Mouse (Mus musculus): Measurements from ENCODE around the gene Echdc2.
"Not testable (repeated sequence)": the region's sequence is repeated elsewhere in the genome, so short reads cannot be mapped to it uniquely, and the experiment has no call there.

Gene Echdc2

DNA sequence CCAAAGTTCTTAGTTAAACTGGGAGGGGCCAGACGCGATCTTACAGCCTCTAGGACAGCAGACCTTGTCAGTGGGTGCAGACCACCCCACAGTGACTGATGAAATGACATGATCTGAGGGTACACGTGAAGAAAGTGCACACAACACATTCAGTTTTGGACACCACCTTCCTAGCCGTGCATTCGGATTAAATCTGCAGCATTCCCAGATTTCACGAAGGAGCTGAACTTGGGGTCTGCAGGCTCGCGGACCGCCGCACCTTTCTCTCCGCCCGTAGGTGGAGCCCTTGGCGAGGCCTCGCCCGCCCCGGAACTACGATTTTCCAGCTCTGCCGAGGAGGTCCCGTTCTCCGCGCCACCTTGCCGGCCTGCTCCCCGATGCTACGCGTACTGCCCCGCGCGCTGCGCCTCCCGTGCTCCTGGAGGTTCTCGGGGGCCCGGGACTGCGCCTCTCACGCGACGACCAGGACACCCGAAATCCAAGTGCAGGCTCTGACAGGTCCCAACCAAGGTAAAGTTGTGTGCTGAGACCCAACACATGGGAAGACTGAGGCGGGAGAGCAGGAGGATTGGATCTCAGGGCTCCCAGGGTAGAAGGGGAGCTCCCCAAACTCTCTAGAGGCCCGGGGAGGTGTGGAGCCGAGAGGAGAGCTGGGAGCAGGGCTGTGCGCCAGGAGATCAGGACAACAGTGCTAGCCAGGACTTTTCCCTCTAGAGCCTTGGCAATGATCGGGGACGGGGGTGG is at the start of gene Echdc2:
Gene Echdc2, plus strand, starts transcription at position 286 of the 744 bp plus-strand sequence.
- DNase-seq (ENCODE audit: low read depth): no peak

- DNase-seq (ENCODE audit: low read depth): no peak
These were observed 48.8 kb upstream of the Echdc2 start for GRCm38 (mm10) chr4:108116466-108116865.

DNA sequence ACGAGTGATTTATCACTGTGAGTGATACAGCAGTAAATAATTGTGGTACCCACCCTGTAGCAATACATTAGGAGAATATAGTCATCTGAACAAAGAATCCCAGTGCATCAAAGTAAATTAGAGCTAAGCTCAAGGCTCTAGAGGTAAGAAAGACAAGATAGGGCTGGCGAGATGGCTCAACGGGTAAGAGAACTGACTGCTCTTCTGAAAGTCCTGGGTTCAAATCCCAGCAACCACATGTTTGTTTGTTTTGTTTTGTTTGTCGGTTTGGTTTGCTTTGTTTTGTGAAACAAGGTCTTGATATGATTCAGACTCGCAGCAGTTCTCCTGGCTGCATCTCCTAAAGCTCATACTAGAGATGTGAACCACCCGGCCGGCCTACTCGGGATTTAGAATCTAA is 47.7 kb upstream of the Echdc2 start:
- DNase-seq (ENCODE audit: low read depth): no peak

DNA sequence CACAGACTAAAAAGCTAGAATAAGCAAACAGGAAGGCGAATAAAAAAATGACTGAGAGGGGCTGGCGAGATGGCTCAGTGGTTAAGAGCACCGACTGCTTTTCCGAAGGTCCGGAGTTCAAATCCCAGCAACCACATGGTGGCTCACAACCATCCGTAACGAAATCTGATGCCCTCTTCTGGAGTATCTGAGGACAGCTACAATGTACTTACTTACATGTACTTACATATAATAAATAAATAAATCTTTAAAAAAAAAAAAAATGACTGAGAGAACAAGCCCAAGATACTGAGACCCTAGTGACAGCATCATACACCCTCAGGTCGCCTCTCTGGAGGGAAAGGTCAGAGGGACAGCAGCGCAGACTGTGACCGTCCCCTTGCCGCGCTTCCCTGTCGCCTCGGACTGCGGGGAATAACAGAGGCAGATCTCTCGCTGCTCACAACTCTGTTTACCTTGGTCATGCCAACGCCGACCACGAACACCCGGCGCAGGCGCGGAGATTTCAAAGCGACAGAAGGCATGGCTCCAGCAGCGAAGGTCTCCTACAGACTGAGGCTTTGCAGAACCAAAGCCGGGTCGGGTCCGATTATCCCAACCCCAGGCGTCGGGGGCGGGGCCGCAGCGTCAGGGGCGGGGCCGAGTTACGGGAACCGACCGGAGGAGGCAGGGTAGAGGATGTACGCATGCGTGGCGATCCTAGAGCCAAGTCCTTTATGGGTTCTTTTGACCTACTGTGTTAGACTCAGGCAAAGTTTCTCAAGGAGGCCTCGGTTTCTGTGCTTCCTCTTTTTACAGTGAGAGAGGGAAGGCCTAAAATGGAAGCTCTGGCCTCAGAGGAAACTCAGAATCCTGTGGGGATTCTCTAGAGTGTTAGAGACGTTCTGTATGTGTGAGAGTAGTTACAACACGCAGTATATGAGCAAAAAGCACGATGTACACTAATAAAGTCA is 47.0 kb upstream of the Echdc2 start:
- peak; percentile 87 for DNase-seq (ENCODE audit: low read depth)

- no peak for DNase-seq (ENCODE audit: low read depth)
These were observed 41.1 kb upstream of the Echdc2 start for GRCm38 (mm10) chr4:108124104-108124503.

DNA sequence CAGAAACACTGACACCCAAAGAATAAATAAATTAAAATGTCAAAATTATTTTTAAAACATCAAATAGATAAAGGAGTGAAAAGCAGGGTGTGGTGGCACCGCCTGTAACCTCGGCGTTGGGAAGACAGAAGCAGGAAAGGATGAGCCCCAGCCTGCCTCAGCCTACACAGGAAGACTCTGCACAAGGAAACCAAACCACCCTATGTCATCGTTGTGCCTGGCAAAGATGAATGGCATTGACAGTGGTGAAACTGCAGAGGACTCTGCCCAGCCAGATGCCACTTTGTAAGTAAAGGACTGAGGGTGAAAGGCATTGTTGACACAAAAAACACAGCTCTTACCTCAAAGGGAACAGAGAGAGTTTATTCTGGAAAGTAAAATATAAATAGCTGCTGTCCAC is 39.0 kb upstream of the Echdc2 start:
- no peak for DNase-seq (ENCODE audit: low read depth)

GRCm38 (mm10) chr4:108127516-108127915 is 37.7 kb upstream of the Echdc2 start:
- no peak for DNase-seq (ENCODE audit: low read depth)

GRCm38 (mm10) chr4:108128339-108128738 is 36.9 kb upstream of the Echdc2 start:
- DNase-seq (ENCODE audit: low read depth): no peak

DNA sequence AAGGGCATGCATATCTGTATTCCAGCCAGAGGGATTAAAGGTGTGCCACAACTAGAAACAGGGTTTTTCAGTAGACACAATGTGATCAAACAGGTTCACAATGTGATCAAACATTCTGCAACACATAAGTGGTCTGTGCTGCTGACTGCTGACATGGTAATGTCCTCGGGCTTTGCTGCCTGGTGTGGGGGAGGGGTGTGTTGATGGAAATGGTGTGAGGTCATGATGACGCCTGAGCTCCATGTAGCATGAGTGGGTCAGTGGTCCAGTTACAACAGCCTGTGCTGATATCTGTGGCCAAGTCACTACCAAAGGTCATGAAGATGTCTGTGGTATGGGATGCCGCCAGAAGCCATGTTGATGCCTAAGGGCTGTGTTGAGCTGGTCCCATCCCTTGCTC is 34.8 kb upstream of the Echdc2 start:
- DNase-seq (ENCODE audit: low read depth): no peak

DNA sequence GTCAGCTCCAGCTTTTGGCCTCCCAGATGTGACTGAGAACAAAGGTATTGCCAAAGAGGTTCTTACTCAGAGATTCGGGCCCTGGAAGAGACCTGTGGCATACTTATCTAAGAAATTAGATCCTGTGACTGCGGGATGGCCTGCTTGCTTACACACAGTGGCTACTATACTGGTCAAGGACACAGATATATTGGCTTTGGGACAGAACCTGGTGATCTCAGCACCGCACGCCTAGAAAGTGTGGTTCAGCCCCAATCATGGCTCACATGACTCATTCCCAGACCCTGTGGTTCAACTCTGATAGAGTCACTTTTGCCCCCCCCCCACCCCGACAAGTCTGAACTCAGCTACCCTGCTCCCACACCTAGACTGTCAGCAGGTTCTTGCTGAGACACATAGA is 28.3 kb upstream of the Echdc2 start:
- DNase-seq (ENCODE audit: low read depth): no peak

- not testable (repeated sequence) for DNase-seq (ENCODE audit: low read depth)
These were observed 22.1 kb upstream of the Echdc2 start for GRCm38 (mm10) chr4:108143178-108143577.

- no peak for DNase-seq (ENCODE audit: low read depth)
These were observed 21.5 kb upstream of the Echdc2 start for GRCm38 (mm10) chr4:108143778-108144177.

DNA sequence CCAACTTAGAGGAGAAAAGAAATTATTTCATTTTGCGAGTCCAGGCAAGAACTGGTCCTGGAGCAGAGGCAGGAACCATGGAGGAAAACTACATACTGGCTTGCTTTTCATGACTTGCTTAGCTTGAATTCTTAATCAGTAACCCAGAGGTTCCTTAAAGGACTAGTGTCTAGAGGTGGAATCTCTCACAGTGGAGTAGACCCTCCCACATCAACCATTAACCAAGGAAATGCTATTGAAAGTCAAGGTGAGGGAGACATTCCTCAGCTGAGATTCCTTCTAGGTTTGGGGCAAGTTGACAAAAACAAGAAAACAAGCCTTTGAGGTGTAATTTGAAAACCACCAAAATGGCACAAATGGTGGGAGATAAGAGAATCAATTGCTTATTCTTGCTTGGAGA is 20.4 kb upstream of the Echdc2 start, which contains the start of gene Scp2:
Gene Scp2, minus strand, starts transcription at position 119 of the 400 bp plus-strand sequence.
- no peak for DNase-seq (ENCODE audit: low read depth)

DNA sequence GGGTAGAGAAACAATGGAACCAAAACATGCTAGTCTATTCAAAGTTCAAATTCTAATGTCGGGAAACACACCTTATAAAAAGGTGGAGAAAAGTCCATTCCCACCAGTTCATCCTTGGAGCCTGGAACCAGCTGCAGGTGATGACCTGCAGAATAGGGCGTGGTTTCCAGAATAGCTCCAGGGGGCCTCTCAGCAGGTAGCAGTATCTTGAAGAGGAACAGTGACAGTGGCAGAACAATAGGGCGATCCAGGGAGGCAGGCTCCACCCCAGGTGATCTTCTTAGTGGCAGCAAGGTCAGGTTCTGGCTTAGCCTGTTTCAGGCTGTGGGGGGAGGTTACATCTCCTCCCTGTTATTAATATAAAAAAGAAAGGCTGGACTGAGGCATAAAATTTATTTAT is 19.7 kb upstream of the Echdc2 start:
- DNase-seq (ENCODE audit: low read depth): not testable (repeated sequence)

DNA sequence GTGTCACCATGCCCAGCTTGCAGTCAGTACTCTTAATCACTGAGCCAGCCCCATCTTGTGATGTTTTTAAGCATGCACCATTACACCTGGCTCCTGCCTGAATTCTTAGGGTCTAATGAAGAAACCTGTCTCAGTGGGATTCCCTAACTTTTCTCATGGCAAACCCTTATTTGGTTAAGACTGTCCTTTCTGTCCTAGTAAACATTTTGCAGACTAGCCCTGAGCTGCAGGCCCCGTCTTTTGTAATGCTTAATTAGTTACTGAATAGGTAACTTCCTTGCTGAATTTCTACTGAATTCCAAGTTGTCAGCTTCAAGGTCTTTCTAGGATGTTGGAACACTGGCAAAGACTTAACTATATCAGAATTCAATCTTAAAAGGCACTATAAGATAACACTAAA is 10.1 kb upstream of the Echdc2 start:
- DNase-seq (ENCODE audit: low read depth): not testable (repeated sequence)

DNA sequence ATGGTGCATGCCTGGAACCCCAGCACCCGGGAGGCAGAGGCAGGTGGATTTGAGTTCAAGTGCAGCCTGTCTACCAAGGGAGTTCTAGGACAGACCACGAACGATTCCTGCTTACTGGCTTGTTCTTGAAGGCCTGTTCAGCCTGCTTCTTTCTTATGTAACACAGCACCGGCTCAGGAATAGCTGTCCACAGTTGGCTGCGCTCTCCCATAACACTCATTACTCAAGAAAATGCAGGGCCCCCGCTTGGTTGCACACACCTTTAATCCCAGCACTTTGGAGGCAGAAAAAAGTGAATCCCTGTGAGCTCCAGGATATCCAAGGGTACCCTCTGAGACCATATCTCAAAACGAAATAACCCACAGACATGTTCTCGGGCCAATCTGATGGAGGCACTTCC is 3.3 kb upstream of the Echdc2 start:
- DNase-seq (ENCODE audit: low read depth): no peak

DNA sequence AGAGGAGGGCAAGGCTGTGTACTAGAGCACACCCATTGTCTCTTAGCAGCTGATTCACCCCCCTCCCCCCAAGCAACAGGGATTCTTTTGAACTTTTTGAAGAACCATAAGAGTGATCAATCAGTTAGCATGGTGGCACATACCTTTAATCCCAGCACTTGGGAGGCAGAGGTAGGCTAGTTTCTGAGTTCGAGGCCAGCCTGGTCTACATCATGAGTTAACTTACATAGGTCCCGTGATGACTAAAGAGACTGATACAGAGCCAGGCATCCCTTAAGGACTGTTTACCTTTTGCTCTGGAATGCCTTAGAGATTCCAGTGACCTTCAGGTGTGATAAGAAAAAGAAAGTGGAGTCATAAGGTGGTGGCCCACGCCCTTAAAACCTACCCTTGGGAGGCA is 1.9 kb upstream of the Echdc2 start:
- DNase-seq (ENCODE audit: low read depth): no peak

DNA sequence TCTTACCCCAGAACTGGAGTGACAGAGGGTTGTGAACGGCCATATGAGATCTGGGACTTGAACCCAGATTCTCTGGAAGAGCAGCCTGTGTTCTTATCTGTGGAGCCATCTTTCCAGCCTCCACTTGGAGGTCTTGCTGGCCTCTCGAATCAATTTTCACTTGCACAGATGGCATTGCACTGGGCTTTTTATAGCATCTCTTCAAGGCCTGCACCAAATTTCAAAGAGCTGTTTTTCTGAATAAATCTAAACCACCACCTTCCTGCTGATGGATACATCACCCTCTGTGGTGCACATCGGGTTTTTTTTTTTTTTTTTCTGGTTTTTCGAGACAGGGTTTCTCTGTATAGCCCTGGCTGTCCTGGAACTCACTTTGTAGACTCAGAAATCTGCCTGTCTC is 1.6 kb downstream of the Echdc2 start:
- no peak for DNase-seq (ENCODE audit: low read depth)

GRCm38 (mm10) chr4:108168056-108168455 is 2.8 kb downstream of the Echdc2 start:
- DNase-seq (ENCODE audit: low read depth): no peak

DNA sequence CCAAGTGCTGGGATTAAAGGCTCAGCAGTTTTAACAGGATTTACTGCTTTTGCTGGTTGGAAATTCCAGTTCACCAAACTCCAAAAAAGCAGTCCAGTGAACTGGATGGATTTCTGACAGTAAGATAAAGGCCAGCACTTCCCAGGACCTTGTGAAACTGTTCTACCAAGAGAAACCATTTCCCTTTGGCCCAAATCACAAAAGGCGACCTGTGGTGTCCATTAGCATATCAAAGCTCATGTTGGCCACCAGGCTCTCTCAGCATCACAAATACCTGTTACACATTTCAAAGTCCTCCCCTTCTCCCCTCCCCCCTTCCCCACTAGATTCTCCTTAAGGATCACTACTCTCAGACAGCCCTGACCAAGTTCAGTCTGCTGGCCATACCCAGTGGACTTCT is 17.0 kb downstream of the Echdc2 start:
- no peak for DNase-seq (ENCODE audit: low read depth)

- no peak for DNase-seq (ENCODE audit: low read depth)
These were observed 27.6 kb downstream of the Echdc2 start for GRCm38 (mm10) chr4:108192821-108193323.

DNA sequence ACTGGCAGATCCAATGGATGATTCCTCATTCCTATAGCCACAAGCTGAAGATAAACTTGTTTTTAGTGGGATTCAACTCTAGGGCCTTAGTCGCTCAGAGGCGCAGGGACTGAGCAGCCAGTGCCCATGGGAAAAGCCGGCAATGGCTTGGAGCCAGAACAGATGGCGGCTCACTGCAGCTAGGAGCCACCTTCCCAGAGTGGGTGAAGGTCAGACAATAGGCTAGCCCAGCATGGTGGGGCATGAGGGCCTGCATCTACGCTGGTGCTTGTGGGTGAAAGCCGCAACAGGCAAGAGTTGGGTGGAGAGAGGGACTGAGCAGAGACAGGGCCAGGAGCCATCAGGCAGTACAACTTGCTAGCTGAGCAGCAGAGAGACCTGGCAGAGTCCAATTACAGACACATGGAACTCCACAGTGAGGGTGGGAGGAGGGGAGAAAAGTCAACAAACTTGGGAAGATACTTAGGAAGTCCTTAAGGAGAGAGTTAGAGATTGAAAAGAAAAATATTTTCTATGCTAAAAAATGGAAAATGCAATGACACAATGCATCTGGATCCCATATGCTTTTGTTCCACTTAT is 31.1 kb downstream of the Echdc2 start:
- no peak for DNase-seq (ENCODE audit: low read depth)

All from c-Kit-positive CD71-positive TER-119-negative erythroid progenitor cells, embryonic 14.5 days (primary cell).